Mouse (Mus musculus) liver, embryonic 14.5 days (tissue): ENCODE measurements at regions not wholly inside any gene's neighbourhood (a gene's known extent, or its start where the extent isn't known, plus 50 kb on each side); places are given as distances from the start of the nearest gene placed in this dataset.

Experiments used
- CTCF ChIP-seq: IDR thresholded peaks from 2 replicates; pipeline ENCODE4 v1.5.1; 2016; ENCODE audit warnings: antibody characterized with exemption, low read depth, control low read depth
- EP300 ChIP-seq: IDR thresholded peaks from 2 replicates; pipeline ENCODE4 v1.6.1; 2016; ENCODE audit warnings: antibody characterized with exemption, low read depth

DNA sequence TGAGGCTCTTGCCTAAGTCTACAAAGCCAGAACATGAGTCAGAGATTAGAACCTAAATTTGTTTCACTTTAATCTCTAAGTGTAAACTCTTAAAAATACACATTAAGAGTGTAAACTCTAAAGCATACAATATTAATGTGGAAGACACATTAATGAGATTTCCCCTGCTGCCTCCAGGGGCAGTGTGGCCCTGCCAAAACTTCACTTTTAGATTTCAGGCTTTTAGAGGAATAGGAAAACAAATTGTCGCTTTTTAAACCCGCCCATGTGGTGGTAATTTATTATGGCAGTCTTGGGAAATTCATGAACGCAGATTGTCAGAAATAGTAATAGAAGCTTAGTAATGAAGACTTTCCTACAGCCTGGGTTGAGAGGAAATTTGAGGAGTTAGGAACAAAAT is 549.0 kb upstream of the Lcorl start:
- TF ChIP-seq CTCF (no peak), EP300 (no peak)
